Mouse (Mus musculus): ENCODE measurements at regions not wholly inside any gene's neighbourhood (a gene's known extent, or its start where the extent isn't known, plus 50 kb on each side); places are given as distances from the start of the nearest gene placed in this dataset.
"Not testable (repeated sequence)": the region's sequence is repeated elsewhere in the genome, so short reads cannot be mapped to it uniquely, and the experiment has no call there.

- H3K36me3 ChIP-seq (replicated peaks) = no peaks in the 10 kb centered on the region
- H3K27me3 ChIP-seq (replicated peaks; ENCODE audit: low read depth, poor library complexity, severe bottlenecking) = no peaks in the 10 kb centered on the region
- H3K4me1 ChIP-seq = no peaks in the 10 kb centered on the region
- H3K27ac ChIP-seq (replicated peaks) = no peak overlapping the region
- no peak for DNase-seq (ENCODE audit: low spot score)
- H3K9me3 ChIP-seq = no peaks in the 10 kb centered on the region
- H3K4me3 ChIP-seq = no peak overlapping the region
These were observed 245.7 kb upstream of the Gap43 start for GRCm38 (mm10) chr16:42586196-42586595.

DNA sequence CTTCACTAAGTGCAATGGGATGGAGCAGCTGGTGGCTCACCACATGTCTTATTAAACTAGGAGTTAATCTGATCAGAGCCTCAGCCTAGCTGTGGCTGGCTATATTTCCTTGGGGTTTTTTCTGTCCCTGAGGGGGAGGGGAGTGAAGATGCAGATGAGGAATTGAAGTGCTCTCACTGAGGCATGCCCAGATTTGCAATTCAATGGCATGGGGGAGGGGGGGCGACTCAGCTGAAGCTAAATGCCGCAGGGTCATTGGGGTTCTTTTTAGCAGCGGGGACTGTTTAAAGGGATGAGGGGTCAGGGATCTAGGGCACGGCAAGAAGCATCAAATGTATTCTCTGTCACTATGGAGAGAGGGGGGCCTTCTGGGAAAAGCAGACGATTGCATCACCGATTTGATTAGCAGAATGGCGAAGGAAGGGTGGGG is 235.1 kb upstream of the Gap43 start:
- Histone ChIP-seq H3K27me3 (replicated peaks; ENCODE audit: low read depth, poor library complexity, severe bottlenecking) (no peaks in the 10 kb centered on the region), H3K36me3 (replicated peaks) (no peaks in the 10 kb centered on the region), H3K4me1 (peaks cover 16% of the 10 kb centered on the region), H3K4me3 (peak overlapping the region; percentile 32; the same call in 1 of the 2 replicates), H3K9me3 (no peaks in the 10 kb centered on the region), H3K27ac (replicated peaks) (peak overlapping the region; percentile 48)
- WGBS = 3% methylated on average over 7 of the region's 7 CpGs
- DNase-seq (ENCODE audit: low spot score) = peak; percentile 79

DNA sequence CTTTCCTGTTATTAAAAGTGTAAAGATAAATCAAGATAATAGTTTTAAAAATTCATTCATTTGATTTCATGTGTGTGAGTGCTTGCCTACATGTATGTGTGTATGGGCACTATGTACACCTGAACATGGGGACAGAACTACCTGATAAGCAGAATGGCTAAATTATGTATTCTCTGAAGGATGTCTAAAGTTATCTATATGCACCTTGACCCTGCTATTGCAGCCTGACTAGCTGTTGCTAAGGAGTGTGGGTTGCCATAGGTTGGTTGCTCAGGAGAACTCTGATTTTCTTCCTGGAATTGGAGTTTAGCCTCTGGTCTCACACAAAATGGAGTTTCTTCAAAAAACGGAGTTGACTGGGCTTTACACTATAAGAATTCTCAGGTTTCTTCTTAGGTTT is 234.5 kb upstream of the Gap43 start:
- no peak for DNase-seq (ENCODE audit: low spot score)
- Histone ChIP-seq H3K4me1 (peaks cover 21% of the 10 kb centered on the region), H3K36me3 (replicated peaks) (no peaks in the 10 kb centered on the region), H3K9me3 (no peaks in the 10 kb centered on the region), H3K27me3 (replicated peaks; ENCODE audit: low read depth, poor library complexity, severe bottlenecking) (no peaks in the 10 kb centered on the region), H3K4me3 (no peak overlapping the region), H3K27ac (replicated peaks) (peak overlapping the region; percentile 48)
- 10% methylated on average over 1 of the region's 1 CpGs for WGBS

- Histone ChIP-seq H3K9me3 (no peaks in the 10 kb centered on the region), H3K4me1 (peaks cover 15% of the 10 kb centered on the region), H3K4me3 (no peak overlapping the region), H3K27ac (replicated peaks) (no peak overlapping the region), H3K36me3 (replicated peaks) (no peaks in the 10 kb centered on the region), H3K27me3 (replicated peaks; ENCODE audit: low read depth, poor library complexity, severe bottlenecking) (no peaks in the 10 kb centered on the region)
- peak; percentile 16 for DNase-seq (ENCODE audit: low spot score)
- 62% methylated on average over 6 of the region's 6 CpGs for WGBS
These were observed 230.0 kb upstream of the Gap43 start for GRCm38 (mm10) chr16:42570246-42570996.

GRCm38 (mm10) chr16:42569335-42569734 is 228.9 kb upstream of the Gap43 start:
- Histone ChIP-seq H3K36me3 (replicated peaks) (no peaks in the 10 kb centered on the region), H3K4me3 (no peak overlapping the region), H3K27me3 (replicated peaks; ENCODE audit: low read depth, poor library complexity, severe bottlenecking) (no peaks in the 10 kb centered on the region), H3K4me1 (peaks cover 10% of the 10 kb centered on the region), H3K9me3 (no peaks in the 10 kb centered on the region), H3K27ac (replicated peaks) (no peak overlapping the region)
- 78% methylated on average over 2 of the region's 2 CpGs for WGBS
- no peak for DNase-seq (ENCODE audit: low spot score)

DNA sequence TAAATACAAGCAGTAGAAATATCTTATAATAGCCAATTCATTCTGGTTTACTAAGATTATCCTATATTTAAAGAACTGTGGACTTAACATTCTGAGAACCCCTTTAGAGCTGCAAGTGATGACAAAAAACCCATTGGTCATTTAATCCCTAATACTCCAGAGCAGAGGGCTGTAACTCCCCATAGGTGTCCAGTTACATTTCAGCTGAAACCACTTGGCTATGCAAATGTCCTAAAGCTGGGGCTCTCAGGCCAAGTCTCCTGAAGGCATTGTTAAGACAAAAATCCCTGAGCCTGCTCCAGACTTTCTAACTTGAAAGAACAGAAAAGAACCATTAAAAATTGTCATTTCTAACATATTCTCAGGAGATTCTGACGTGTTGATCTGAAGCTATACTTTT is 209.1 kb upstream of the Gap43 start:
- H3K27ac ChIP-seq (replicated peaks) = no peak overlapping the region
- H3K4me3 ChIP-seq = no peak overlapping the region
- 49% methylated on average over 1 of the region's 1 CpGs for WGBS
- peaks cover 36% of the 10 kb centered on the region for H3K4me1 ChIP-seq
- H3K9me3 ChIP-seq = no peaks in the 10 kb centered on the region; the same call in 1 of the 2 replicates
- H3K27me3 ChIP-seq (replicated peaks; ENCODE audit: low read depth, poor library complexity, severe bottlenecking) = no peaks in the 10 kb centered on the region
- no peaks in the 10 kb centered on the region for H3K36me3 ChIP-seq (replicated peaks)
- DNase-seq (ENCODE audit: low spot score) = peak; percentile 39

GRCm38 (mm10) chr16:42546229-42547163 is 206.0 kb upstream of the Gap43 start:
- no peaks in the 10 kb centered on the region for H3K9me3 ChIP-seq
- WGBS = 55% methylated on average over 14 of the region's 14 CpGs
- no peaks in the 10 kb centered on the region for H3K27me3 ChIP-seq (replicated peaks; ENCODE audit: low read depth, poor library complexity, severe bottlenecking)
- H3K36me3 ChIP-seq (replicated peaks) = no peaks in the 10 kb centered on the region
- DNase-seq (ENCODE audit: low spot score) = no peak
- H3K4me1 ChIP-seq = peaks cover 36% of the 10 kb centered on the region
- peak overlapping the region; percentile 51; the same call in 1 of the 2 replicates for H3K27ac ChIP-seq (replicated peaks)
- no peak overlapping the region for H3K4me3 ChIP-seq

DNA sequence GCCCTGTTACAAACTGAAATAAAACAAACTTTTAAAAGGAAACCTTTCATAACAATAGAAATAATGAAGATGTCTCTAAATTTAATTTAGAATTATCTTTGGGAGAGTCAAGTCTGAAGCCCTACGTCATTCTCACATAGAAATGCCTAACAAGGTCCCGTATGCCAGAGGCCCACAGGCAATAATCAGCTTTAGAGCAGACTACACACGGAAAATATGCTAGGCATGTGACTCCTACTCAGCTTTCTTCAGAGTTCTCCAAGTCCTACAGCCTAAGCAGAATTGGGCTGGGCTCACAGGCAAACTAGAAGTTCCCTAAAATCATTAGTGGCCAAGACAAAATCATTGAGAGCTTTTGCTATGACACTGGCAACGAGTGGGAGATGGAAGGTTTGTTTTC is 176.9 kb upstream of the Gap43 start:
- no peaks in the 10 kb centered on the region for H3K27me3 ChIP-seq (replicated peaks; ENCODE audit: low read depth, poor library complexity, severe bottlenecking)
- WGBS = 75% methylated on average over 4 of the region's 4 CpGs
- H3K9me3 ChIP-seq = no peaks in the 10 kb centered on the region
- no peaks in the 10 kb centered on the region for H3K4me1 ChIP-seq
- DNase-seq (ENCODE audit: low spot score) = no peak
- no peaks in the 10 kb centered on the region for H3K36me3 ChIP-seq (replicated peaks)
- no peak overlapping the region for H3K4me3 ChIP-seq
- H3K27ac ChIP-seq (replicated peaks) = no peak overlapping the region

DNA sequence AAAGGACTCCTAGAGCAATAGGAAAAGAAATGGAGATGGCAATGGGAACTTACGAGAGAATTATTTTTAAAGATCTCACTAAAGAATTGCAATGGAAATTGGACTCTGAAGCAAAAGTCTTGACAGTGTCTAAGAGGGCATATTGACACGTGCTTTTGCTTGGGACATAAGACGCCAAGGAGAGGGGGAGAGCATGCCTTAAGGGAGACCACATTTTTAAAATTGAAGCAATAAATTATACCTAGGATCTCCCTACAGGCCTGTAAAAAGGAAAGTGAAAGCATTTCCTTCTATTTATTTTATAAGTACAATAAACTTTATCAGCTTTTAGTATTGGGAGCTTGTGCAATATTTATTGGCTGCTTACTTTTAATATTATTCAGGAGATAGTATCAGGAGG is 175.5 kb upstream of the Gap43 start:
- Histone ChIP-seq H3K4me3 (no peak overlapping the region), H3K27me3 (replicated peaks; ENCODE audit: low read depth, poor library complexity, severe bottlenecking) (no peaks in the 10 kb centered on the region), H3K27ac (replicated peaks) (no peak overlapping the region), H3K36me3 (replicated peaks) (no peaks in the 10 kb centered on the region), H3K9me3 (no peaks in the 10 kb centered on the region), H3K4me1 (no peaks in the 10 kb centered on the region)
- no peak for DNase-seq (ENCODE audit: low spot score)
- 83% methylated on average over 3 of the region's 3 CpGs for WGBS

DNA sequence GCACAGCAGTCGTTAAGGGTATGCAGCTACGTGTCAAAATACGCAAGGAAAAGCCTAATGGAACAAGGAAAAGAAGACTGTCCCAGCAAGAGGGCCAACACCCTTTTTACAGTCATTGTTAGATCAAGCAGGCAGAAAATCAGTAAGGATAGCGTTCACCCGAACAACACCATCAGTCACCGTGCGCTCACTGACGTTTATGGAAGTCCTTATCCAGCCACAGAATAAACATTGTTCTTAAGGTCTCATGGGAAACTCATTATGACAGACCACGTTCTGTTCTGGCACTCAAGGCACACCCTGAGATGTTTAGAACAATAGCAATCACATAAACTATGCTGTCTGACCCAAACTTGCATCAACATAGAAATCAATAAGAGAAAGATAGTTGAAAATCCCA is 164.7 kb upstream of the Gap43 start:
- Histone ChIP-seq H3K27ac (replicated peaks) (no peak overlapping the region), H3K4me1 (no peaks in the 10 kb centered on the region), H3K4me3 (no peak overlapping the region), H3K27me3 (replicated peaks; ENCODE audit: low read depth, poor library complexity, severe bottlenecking) (no peaks in the 10 kb centered on the region), H3K36me3 (replicated peaks) (no peaks in the 10 kb centered on the region), H3K9me3 (no peaks in the 10 kb centered on the region)
- no peak for DNase-seq (ENCODE audit: low spot score)
- WGBS = 79% methylated on average over 9 of the region's 9 CpGs

DNA sequence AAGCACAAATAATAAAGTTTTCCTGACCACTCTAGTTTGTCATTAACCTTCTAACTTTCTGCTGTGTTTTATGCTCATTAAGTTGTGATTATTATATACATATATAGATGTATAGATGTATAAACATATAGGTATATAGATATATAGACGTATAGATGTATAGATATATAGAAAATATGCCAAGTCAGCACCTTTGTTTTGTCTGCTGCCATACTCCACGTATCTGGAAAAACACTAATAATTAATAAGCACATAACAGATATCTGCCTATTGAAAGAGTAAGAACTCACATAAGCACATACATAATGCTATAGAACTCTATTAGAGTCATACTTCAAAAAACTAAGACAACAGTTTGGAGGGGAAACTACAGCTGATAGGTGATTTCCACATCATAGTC is 161.3 kb upstream of the Gap43 start:
- 88% methylated on average over 2 of the region's 2 CpGs for WGBS
- DNase-seq (ENCODE audit: low spot score) = no peak

GRCm38 (mm10) chr16:42501109-42501508 is 160.7 kb upstream of the Gap43 start:
- DNase-seq (ENCODE audit: low spot score); H3K36me3 ChIP-seq (replicated peaks); H3K27me3 ChIP-seq (replicated peaks; ENCODE audit: low read depth, poor library complexity, severe bottlenecking); H3K9me3 ChIP-seq; H3K4me3 ChIP-seq; H3K4me1 ChIP-seq; H3K27ac ChIP-seq (replicated peaks): not testable (repeated sequence)
- WGBS = 36% methylated on average over 3 of the region's 3 CpGs

More for the DNA sequence above, 161.3 kb upstream of the Gap43 start:
- Histone ChIP-seq H3K9me3 (no peaks in the 10 kb centered on the region), H3K4me3 (no peak overlapping the region), H3K27me3 (replicated peaks; ENCODE audit: low read depth, poor library complexity, severe bottlenecking) (no peaks in the 10 kb centered on the region), H3K4me1 (no peaks in the 10 kb centered on the region), H3K36me3 (replicated peaks) (no peaks in the 10 kb centered on the region), H3K27ac (replicated peaks) (no peak overlapping the region)

DNA sequence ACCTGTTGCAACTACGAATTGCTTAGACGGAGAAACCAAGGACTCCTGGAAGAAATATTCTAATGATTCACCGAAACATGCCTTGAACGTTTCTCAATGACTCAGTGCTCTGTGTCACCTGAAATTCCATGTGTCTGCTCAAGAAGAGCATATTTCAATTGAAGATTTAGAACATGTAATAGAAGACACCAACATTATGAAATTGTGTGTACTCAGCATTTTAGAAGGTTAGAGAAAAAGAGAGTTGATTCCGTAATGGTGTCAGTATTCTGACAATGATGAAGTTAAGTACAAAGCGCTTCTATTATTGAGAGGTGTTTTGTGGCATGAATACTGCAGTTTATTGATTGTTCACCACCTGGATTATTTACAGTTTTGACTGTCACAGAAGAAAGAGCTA is 159.1 kb upstream of the Gap43 start:
- DNase-seq (ENCODE audit: low spot score) = no peak
- Histone ChIP-seq H3K27ac (replicated peaks) (no peak overlapping the region), H3K4me1 (no peaks in the 10 kb centered on the region), H3K27me3 (replicated peaks; ENCODE audit: low read depth, poor library complexity, severe bottlenecking) (no peaks in the 10 kb centered on the region), H3K4me3 (no peak overlapping the region), H3K9me3 (no peaks in the 10 kb centered on the region), H3K36me3 (replicated peaks) (no peaks in the 10 kb centered on the region)
- WGBS = 93% methylated on average over 6 of the region's 6 CpGs
